Mouse (Mus musculus) right cerebral cortex, postnatal 36 days (tissue): ENCODE data around the gene Adipor2.

ENCODE experiments used
- DNase-seq, 2 experiments: peaks; one replicate each; pipeline ENCODE4 v3.0.0; 2022; ENCODE audit warnings: low spot score in 2 of 2, mixed read lengths in 1 of 2

The Adipor2 gene

DNA sequence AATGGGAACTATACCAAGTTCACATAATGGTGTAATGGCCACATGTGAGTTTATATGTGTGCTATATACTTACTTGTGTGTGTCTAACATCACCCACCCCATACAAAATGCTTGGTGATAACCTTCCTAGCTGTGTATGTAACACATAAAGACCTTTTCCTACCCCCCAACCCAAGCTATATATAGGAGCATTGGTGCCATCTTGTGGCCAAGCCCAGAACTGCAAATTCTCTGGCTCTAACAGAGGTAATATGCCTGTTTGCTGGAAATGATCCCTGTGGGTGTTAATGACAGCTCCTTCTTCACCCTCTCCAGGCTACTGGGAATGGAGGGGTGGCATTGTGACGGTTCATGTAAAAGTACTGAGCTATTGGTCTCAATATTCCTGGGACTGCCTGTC is 69.3 kb downstream of the Adipor2 start:
- peak; percentile 68 to 73 for DNase-seq

GRCm38 (mm10) chr6:119347813-119348212 is 69.7 kb downstream of the Adipor2 start:
- no peak for DNase-seq

DNA sequence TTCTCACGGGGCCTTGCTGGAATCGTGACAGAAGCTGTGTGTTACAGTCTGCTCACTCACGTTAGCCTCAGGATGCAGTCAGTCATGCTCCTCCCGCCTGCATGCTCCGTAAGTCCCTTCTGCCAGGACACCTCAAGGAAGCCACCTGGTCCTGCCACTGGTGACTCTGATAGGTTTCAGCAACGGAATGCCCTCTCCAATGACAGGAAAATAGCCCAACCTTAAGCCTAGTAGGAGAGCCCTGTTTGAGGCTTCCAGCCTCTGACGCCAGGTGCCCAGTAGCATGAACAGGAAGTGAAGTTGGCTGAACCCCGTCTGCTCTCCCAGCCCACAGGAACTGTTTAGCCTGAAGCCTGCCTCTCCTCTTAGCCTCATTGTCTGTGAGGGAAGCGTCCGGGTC is 71.2 kb downstream of the Adipor2 start:
- DNase-seq: no peak

- no peak for DNase-seq
These were observed 76.1 kb downstream of the Adipor2 start for GRCm38 (mm10) chr6:119341409-119341808.

DNA sequence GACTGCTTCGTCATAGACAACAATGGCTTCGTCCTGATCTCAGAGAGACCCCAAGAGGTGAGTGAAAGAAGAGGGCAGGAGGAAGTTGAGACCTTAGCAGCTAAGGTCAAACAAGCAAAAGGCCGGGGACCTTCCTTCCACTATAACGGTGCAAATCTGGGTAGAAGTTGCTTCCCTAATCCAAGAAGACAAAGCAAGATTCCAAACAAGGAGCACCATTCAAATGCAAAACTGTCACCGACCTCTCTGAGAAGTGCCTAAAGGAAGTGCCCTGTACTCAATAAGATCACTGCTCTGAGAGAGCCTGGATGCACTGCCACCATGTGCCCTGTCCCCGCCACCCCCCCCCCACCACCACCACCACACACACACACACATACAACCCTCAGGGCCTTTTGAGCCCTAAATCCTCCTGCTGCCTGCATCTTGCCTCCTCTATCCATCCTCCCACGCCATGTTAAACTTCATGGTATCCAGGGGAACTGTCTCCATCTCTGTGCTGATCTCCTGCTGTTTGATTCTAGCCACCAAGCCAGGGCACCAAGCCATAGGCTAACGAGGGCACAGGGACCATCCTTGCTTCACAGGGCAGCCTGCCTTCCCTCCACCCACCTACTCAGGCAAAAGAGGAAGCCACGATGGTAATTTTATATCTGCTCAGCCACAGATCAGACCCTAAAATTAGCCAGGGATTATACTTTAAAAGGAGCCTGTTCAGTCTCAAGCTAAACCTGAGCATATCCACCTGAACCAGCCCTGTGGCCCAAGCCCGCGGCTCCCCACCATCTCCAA is 79.2 kb downstream of the Adipor2 start:
- DNase-seq: no peak

- no peak for DNase-seq
These were observed 80.2 kb downstream of the Adipor2 start for GRCm38 (mm10) chr6:119337287-119337686.

GRCm38 (mm10) chr6:119336124-119336523 is 81.4 kb downstream of the Adipor2 start:
- no peak for DNase-seq

DNA sequence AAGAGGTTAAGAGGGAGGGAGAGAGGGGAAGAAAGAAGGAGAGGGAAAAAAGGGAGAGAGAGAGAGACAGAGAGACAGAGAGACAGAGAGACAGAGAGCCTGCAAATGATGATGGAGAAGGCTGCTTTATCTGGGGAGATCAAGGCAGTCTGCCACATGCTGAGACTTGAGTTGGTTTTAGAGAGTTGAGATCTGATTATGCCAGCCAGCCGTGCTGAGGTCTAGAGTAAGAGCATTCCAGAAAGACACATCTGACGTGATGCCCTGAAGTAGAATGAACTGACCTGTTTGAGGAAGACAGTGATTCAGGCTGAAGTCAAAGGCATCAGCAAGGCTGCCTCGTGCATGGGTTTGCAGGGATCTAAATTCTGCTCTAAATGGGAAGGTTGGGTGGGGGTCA is 83.7 kb downstream of the Adipor2 start:
- DNase-seq: no peak

- DNase-seq: no peak
These were observed 84.3 kb downstream of the Adipor2 start for GRCm38 (mm10) chr6:119333202-119333601.

DNA sequence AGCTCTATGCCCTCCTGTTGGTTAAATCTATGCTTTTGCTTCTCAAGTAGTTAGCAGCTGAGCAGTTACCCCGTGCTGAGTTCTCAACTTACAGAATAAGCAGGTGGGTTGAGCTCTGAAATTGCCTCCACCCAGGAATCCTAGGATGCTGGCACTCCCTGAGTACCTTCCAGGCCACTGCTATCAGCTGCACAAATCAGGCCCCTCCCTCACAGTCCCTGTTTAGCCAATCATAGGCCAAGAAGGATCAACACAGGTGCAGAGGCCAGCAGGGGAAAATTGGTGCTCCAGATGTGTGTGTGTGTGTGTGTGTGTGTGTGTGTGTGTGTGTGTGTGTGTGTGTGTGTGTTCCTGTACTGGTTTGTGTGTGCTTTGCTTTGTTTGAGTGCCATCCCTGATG is 85.4 kb downstream of the Adipor2 start:
- DNase-seq: no peak

DNA sequence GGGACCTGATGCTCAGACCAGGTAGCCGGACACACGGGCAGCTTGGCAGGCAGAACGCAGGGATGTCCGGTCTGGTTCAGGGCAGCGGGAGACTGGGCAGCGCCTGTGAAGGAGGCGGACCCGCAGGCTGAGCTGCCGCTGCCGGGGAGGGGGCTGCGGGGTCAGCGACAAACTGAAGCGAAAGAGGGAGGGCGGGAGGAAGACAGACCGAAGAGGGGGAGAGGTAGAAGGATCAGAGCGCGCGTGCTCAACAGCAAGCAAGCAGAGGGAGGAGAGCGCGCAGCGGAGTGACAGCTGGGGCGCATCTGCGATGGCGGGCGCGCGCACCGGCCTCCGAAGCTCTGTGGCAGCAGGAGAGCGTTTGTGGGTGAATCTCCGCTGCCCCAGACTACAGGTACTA is 87.0 kb downstream of the Adipor2 start, which contains the start of gene Lrtm2:
Gene Lrtm2, minus strand, starts transcription at position 261 of the 400 bp plus-strand sequence.
- DNase-seq: peak; percentile 67 to 76

DNA sequence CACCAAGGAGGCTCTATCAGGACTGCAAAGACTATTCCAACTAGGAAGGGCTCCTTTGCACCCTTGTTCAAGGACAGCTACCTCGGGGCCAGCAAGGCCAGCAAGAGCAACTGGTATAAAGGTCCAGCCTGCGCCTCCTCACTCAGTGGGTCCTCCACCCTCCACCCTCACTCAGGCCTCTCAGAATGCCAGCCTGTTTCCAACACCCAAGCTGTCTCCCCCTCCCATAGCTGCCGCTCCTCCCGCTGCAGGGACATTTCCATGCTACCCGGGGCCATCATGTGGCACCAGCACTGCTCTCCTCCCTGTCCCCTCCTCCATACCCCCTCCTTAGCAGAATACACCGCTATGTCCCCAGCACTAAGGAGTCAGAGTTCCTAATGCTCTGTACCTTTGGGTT is 87.6 kb downstream of the Adipor2 start:
- no peak for DNase-seq

DNA sequence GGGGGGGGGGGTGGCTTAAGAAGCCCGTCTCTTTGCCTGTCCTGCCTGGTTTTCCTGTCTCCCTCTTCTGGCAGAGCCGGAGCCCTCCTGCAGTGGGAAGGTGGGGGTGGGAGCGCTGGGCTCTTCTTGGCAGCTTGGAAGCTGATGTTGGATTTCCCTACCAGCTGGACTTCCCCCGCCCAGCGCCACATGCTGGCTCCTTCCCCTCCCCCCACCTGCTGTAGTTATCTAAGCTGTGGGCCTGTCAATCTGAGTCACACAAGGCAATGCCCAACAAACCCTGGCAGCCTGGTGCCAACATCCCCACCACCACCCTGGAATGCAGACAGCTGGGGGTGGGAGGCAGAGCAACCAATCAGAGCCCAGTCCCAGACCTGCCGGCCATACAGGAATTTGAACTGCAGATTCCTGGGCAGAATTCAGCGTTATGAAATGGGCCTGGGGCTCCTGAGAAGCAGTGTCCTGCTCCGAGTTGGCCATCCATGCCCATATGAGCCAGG is 88.2 kb downstream of the Adipor2 start:
- DNase-seq: peak; percentile 91 to 92

GRCm38 (mm10) chr6:119328521-119329115 is 88.9 kb downstream of the Adipor2 start:
- no peak for DNase-seq

DNA sequence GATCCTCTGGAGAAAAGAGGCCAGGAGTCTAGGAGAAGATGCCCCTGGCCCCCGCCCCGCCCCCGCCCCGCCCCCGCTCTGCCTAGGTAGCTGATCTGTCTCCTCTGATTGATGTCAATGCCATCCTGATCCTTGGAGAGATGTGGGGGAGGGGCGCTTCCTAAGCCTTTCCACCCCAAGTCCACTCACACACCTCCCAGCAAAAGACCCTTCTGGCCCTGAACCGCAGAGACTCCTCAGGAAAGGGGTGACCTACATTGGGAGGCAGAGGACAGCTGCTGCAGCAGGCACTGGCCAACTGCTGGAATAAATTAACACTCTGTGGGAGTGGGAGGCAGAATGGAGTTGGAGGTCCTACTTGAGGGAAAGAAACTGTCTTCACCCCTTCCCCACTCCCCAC is 91.0 kb downstream of the Adipor2 start:
- DNase-seq: no peak

- DNase-seq: no peak
These were observed 91.5 kb downstream of the Adipor2 start for GRCm38 (mm10) chr6:119325978-119326377.

GRCm38 (mm10) chr6:119324776-119325175 is 92.7 kb downstream of the Adipor2 start:
- DNase-seq: no peak

DNA sequence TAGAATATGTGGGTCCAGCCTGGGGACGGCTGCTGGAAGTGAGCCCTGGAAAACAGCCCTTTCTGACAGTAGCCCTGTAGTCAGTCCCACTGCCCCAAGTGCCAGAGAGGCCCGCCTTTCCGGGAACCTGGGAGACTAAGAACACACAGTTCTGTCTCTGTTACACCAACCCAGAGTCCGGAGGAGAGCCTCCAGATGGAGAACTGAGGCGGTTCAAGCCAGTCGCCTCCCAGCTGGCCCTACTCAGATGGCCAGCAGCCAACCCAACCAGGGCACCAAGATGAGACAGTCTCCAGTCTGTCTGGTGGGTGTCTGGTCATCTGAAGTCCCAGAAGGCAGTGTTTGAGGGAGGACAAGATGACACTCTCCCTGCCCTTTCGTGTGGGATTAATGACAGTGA is 95.8 kb downstream of the Adipor2 start:
- DNase-seq: peak in 1 of 2 experiments; percentile 22

- DNase-seq: no peak
These were observed 97.0 kb downstream of the Adipor2 start for GRCm38 (mm10) chr6:119320481-119320880.

DNA sequence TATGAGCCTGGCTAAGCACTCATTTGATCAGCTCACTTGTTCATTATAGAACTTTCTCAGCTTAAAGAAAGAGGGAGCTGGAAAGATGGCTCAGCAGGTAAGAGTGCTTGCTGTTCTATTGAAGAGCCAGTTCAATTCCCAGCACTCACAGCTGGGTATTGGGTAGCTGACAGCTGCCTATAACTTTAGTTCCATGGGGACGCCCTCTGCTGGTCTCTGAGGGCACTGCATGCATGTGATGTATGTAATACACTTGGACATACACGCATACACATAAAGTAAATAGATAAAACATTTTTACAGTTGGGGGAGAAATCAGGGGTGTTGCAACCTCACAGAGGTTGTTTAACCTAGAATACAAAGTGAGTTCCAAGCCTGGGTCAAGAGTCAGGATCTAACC is 98.1 kb downstream of the Adipor2 start:
- DNase-seq: no peak

GRCm38 (mm10) chr6:119318732-119319131 is 98.8 kb downstream of the Adipor2 start:
- DNase-seq: no peak

DNA sequence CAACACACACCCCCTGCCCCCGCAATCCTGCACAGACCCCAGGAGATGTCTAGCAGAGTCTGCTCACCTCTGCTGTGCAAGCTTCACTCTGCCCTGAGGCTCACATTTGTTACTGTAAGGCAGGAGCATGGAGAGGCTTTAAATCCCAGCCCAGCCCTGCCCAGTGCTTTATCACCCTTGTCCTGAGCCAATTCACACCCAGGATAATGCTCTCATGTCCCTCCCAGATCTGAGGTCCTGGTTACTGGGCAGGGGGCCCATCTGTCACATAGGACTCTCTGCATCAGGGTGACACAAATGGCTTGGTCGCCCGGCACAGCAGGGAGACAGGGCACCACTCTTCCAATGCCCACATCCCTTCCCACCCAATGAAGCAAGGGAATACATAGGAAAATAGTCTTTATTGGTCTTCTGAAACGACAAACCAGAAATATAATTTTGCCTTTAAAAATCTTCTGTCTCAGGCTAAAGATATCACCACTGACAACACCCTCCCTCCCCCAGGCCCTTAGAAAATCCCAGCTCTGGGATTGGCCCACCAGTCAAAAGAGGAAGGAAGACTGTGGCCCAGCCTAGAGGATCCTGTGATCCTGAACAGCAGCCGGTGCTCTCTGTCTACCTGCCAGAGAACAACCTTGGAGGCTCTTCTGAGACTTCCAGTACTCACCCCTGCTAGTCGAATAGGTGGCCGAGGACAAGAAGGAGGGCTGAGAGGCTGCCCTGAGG is 102.6 kb downstream of the Adipor2 start:
- DNase-seq: no peak
